Mouse (Mus musculus): ENCODE results near the gene Ntsr1.

Gene Ntsr1

GRCm38 (mm10) chr2:180562146-180562545 lies 62.4 kb downstream of the Ntsr1 start:
- DNase-seq (ENCODE audit: low spot score in 2 of 2), result no peak

DNA sequence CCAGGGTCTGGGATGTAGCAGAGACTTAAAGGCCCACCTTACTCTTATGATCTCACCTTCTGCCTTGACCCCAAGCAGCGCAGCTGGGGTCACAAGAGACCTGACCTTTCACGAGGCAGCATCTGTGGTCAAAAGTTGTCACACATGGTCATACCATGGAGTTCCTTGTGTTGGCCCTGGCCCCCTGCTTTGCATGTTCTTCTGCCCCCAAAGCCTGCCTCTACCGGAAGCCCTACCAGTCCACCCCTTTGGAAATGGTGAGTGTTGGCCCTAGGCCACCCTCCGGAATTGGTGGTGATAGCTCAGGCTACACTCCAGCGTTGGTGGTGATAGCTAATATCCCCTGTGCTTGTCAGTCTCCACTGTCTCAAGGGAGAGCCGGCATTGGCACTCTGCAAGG lies 63.5 kb downstream of the Ntsr1 start:
- DNase-seq (ENCODE audit: low spot score in 2 of 2), result no peak

- no peak for DNase-seq (ENCODE audit: low spot score in 2 of 2)
These were observed 64.1 kb downstream of the Ntsr1 start for GRCm38 (mm10) chr2:180563841-180564240.

DNA sequence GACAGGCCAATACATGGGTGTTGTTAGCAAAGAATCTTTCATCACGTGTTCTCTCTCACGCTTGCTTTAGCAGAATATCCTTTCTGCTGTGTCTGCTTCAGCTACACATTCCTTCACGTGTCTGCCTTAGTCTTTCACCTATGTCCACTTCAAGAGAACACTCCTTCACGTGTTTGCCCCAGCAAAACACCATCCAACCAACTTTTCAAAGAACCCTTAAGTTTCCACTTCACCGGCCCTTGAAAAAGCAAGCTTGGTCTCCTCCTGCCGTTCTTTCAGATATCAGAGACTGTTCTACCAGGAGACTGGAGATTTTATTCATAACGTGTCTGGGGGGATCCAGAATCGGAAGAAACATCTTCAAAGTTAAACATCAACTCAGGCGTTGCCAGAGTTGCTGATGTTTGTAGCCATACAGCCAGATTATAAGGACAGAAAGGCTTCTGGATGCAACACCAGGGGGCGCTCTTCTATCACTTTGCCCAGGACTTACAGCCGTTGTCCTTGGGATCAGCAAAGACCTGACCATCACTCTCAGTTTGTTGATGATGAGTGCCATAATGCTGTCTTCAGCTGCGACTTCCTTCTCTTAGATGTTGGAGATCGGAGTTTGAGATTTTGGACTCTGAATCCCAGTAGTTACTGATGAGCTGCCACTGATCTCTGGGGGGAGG lies 66.6 kb downstream of the Ntsr1 start:
- DNase-seq (ENCODE audit: low spot score in 2 of 2), result no peak

GRCm38 (mm10) chr2:180569028-180569643 lies 69.4 kb downstream of the Ntsr1 start:
- no peak for DNase-seq (ENCODE audit: low spot score in 2 of 2)

DNA sequence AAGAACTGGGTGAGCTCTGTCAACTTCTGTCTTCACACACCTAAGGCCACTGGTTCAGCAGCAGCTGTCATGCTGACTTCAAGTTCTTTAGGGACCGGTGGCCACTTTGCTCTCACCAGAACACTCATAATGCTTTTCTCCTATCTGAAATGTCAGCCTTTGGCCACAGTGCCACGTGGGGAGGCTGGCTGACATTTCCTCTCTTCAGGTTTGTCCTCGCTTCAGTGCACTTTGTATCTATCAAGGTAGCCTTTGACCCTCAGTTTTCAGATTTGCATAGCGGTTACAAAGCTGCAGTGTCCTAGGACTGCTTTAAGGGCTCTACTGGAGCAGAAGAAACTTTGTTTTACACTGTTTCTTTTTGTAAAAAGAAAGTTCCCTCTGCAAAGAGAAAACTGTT lies 76.7 kb downstream of the Ntsr1 start:
- no peak for DNase-seq (ENCODE audit: low spot score in 2 of 2)

- peak in 1 of 2 experiments; percentile 66 for DNase-seq (ENCODE audit: low spot score in 2 of 2)
These were observed 78.9 kb downstream of the Ntsr1 start for GRCm38 (mm10) chr2:180578686-180579085.

DNA sequence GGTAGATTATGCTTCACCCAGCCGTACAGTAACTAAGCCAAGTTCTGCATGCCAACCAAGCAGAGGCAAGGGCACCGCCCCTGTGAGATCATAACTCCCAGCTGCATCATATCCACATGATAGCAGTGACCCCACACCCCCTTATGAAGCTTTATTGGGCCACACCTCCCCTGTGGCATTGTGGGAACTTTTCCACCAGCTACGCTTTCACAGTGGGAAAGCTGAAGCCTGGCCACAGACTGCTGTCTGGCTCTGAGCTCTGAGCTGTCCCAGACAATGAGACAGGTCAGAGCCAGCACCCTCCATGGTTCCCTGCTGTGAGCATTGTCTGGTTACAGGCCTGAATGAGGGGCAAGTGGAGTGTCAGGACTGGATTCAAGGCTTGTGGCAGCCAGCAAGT lies 81.2 kb downstream of the Ntsr1 start, which contains the start of gene Mrgbp:
TSS of gene Mrgbp (plus strand) at position 303 of the 400 bp plus-strand sequence.
- DNase-seq (ENCODE audit: low spot score in 2 of 2), result no peak

DNA sequence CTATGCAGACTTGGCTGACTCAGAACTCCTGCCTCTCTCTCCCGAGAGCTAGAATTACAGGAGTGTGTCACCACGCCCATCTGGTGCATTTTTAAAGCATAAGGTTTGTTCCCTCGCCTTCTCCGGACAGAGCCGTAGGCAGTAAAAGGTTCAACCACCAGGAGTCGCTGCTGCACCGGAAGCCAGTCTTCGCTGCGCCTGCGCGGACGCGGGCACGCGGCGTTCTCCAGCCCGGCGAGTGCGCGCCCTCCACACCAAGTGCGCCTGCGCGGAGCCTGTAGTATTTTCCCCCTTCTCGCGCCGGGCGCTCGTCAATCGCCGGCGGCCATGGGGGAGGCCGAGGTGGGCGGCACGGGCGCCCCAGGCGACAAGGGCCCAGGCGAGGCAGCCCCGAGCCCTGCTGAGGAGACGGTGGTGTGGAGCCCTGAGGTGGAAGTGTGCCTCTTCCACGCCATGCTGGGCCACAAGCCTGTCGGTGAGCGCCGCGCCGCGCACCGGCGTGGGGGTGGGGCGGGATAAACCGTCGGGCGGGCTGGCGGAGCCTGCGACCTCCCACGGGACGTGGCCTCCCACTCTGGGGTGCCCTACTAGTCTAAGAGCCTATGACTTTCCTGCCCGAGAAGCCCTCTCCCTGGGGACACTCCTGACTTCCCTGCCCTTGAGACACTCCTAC lies 82.8 kb downstream of the Ntsr1 start:
- peak; percentile 89 to 96 for DNase-seq (ENCODE audit: low spot score in 2 of 2)

DNA sequence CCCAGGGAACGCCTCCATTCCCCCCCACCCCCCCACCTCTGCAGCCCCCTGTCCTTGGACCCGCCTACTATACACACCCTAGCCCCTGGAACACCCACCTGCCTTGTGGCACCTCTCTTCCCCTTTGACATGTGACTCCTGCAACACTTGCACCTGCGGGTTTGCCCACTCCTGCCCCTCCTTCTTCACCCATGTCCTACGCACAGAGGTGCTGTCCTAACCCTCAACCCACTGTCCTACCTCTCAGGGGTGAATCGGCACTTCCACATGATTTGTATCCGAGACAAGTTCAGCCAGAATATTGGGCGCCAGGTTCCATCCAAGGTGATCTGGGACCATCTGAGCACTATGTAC lies 83.4 kb downstream of the Ntsr1 start:
- DNase-seq (ENCODE audit: low spot score in 2 of 2), result no peak

DNA sequence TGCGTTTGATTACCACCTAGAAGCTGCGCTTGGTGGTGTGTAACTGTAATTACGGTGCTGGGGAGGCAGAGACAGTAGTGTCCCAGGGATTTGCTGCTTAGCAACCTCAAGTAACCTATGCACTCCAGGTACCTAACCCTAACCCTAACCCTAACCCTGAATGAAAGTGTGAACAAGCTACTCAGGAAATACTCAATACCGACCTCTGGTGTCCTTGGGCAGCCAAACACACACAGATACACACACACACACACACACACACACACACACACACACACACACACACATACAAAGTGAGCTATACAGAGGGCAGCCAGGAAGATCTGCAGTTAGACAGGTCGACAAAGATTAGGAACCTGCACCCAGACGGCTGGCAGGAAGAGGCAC lies 89.0 kb downstream of the Ntsr1 start:
- no peak for DNase-seq (ENCODE audit: low spot score in 2 of 2)

- DNase-seq (ENCODE audit: low spot score in 2 of 2), result peak; percentile 69 to 73
These were observed 89.5 kb downstream of the Ntsr1 start, which contains the start of gene Ogfr for GRCm38 (mm10) chr2:180589123-180589831. TSS of gene Ogfr (plus strand) at chr2:180589245.

Data from frontal cortex, postnatal 14 days (tissue).